Mouse (Mus musculus): ENCODE data around the gene Bpifa5. TPM values are rescaled to one million over a fixed set of nuclear protein-coding genes. Genes with fewer than 3 reads are reported as not detected.

The Bpifa5 gene
- polyA plus RNA-seq, 1 experiment: not detected

DNA sequence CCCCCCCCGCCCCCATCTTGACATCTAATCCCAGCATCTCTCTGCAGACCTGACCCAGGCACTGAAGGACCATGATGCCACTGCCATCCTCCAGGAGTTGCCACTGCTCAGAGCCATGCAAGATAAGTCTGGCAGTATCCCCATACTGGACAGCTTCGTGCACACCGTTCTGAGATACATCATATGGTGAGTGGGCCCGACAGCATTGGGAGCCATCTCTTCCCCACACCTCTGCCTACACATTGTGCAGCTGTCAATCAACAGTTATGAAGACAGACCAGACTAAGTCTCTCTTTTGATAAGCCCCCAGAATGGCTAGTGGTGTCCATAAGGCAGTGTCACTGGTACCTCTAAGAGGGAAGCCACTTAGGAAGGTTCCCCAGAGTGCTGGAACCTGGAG, 42.2 kb downstream of the Bpifa5 start:
- H3K27ac ChIP-seq (ENCODE audit: insufficient read depth, low read depth, low read length): no peak overlapping the region
- H3K4me1 ChIP-seq (ENCODE audit: control insufficient read depth, insufficient read depth, low read length): no peaks in the 10 kb centered on the region
- TF ChIP-seq POLR2A (IDR thresholded peaks at IDR 0.05; ENCODE audit: low read depth, low read length) (no peak), CTCF (conservative IDR thresholded peaks at IDR 0.05; ENCODE audit: insufficient read depth, insufficient read length, low read depth, low read length) (no peak)
- no peak overlapping the region for H3K4me3 ChIP-seq (ENCODE audit: insufficient read depth, low read depth, low read length)
- no peak for DNase-seq
- H3K36me3 ChIP-seq (ENCODE audit: control insufficient read depth, insufficient read depth, low read length): no peaks in the 10 kb centered on the region
- H3K27me3 ChIP-seq (replicated peaks; ENCODE audit: control insufficient read depth, insufficient read depth, low read length): no peaks in the 10 kb centered on the region
- 90% methylated on average over 4 of the region's 4 CpGs for WGBS

DNA sequence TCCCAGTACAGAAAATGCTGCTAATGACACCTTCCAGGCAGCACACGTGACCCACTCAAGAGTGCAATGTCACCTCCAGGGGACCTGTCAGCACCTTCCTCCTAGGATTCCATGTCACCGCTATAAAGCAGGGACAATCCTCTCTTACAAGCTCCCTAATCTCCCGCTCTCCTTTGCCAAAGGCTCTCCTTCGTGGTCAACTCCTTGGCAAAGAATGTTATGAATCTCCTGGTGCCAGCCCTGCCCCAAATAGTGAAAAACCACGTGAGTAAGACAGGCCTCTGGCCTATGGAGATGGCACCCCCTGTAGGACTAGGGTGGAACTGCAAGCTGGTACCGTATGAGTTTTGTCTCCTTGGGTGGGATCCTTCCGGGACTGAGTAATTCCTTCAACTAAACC, 44.5 kb downstream of the Bpifa5 start:
- WGBS: 56% methylated on average over 7 of the region's 7 CpGs

GRCm38 (mm10) chr2:154209112-154209511, 46.7 kb downstream of the Bpifa5 start:
- TF ChIP-seq POLR2A (IDR thresholded peaks at IDR 0.05; ENCODE audit: low read depth, low read length) (no peak), CTCF (conservative IDR thresholded peaks at IDR 0.05; ENCODE audit: insufficient read depth, insufficient read length, low read depth, low read length) (0 out of 2 replicates have a peak, but pooled peaks have one; percentile 26)
- peak; percentile 8 for DNase-seq
- Histone ChIP-seq H3K27me3 (replicated peaks; ENCODE audit: control insufficient read depth, insufficient read depth, low read length) (no peaks in the 10 kb centered on the region), H3K4me3 (ENCODE audit: insufficient read depth, low read depth, low read length) (no peak overlapping the region), H3K4me1 (ENCODE audit: control insufficient read depth, insufficient read depth, low read length) (no peaks in the 10 kb centered on the region), H3K36me3 (ENCODE audit: control insufficient read depth, insufficient read depth, low read length) (no peaks in the 10 kb centered on the region), H3K27ac (ENCODE audit: insufficient read depth, low read depth, low read length) (no peak overlapping the region)
- 14% methylated on average over 3 of the region's 3 CpGs for WGBS

More for the DNA sequence above, 44.5 kb downstream of the Bpifa5 start:
- no peak for DNase-seq
- Histone ChIP-seq H3K4me1 (ENCODE audit: control insufficient read depth, insufficient read depth, low read length) (no peaks in the 10 kb centered on the region), H3K4me3 (ENCODE audit: insufficient read depth, low read depth, low read length) (no peak overlapping the region), H3K27me3 (replicated peaks; ENCODE audit: control insufficient read depth, insufficient read depth, low read length) (no peaks in the 10 kb centered on the region), H3K36me3 (ENCODE audit: control insufficient read depth, insufficient read depth, low read length) (no peaks in the 10 kb centered on the region), H3K27ac (ENCODE audit: insufficient read depth, low read depth, low read length) (no peak overlapping the region)
- TF ChIP-seq POLR2A (IDR thresholded peaks at IDR 0.05; ENCODE audit: low read depth, low read length) (no peak), CTCF (conservative IDR thresholded peaks at IDR 0.05; ENCODE audit: insufficient read depth, insufficient read length, low read depth, low read length) (peak; percentile 51)

GRCm38 (mm10) chr2:154211121-154211520, 48.7 kb downstream of the Bpifa5 start:
- TF ChIP-seq CTCF (conservative IDR thresholded peaks at IDR 0.05; ENCODE audit: insufficient read depth, insufficient read length, low read depth, low read length): no peak
- no peak for TF ChIP-seq POLR2A (IDR thresholded peaks at IDR 0.05; ENCODE audit: low read depth, low read length)
- Histone ChIP-seq H3K4me3 (ENCODE audit: insufficient read depth, low read depth, low read length) (no peak overlapping the region), H3K36me3 (ENCODE audit: control insufficient read depth, insufficient read depth, low read length) (no peaks in the 10 kb centered on the region), H3K27ac (ENCODE audit: insufficient read depth, low read depth, low read length) (no peak overlapping the region), H3K4me1 (ENCODE audit: control insufficient read depth, insufficient read depth, low read length) (no peaks in the 10 kb centered on the region), H3K27me3 (replicated peaks; ENCODE audit: control insufficient read depth, insufficient read depth, low read length) (no peaks in the 10 kb centered on the region)
- no peak for DNase-seq
- 13% methylated on average over 1 of the region's 1 CpGs for WGBS

- Histone ChIP-seq H3K4me1 (ENCODE audit: control insufficient read depth, insufficient read depth, low read length) (no peaks in the 10 kb centered on the region), H3K36me3 (ENCODE audit: control insufficient read depth, insufficient read depth, low read length) (no peaks in the 10 kb centered on the region), H3K27me3 (replicated peaks; ENCODE audit: control insufficient read depth, insufficient read depth, low read length) (no peaks in the 10 kb centered on the region), H3K27ac (ENCODE audit: insufficient read depth, low read depth, low read length) (no peak overlapping the region), H3K4me3 (ENCODE audit: insufficient read depth, low read depth, low read length) (no peak overlapping the region)
- TF ChIP-seq POLR2A (IDR thresholded peaks at IDR 0.05; ENCODE audit: low read depth, low read length) (no peak), CTCF (conservative IDR thresholded peaks at IDR 0.05; ENCODE audit: insufficient read depth, insufficient read length, low read depth, low read length) (no peak)
- WGBS: 73% methylated on average over 4 of the region's 4 CpGs
- DNase-seq: no peak
These were observed 49.5 kb downstream of the Bpifa5 start for GRCm38 (mm10) chr2:154211881-154212280.

DNA sequence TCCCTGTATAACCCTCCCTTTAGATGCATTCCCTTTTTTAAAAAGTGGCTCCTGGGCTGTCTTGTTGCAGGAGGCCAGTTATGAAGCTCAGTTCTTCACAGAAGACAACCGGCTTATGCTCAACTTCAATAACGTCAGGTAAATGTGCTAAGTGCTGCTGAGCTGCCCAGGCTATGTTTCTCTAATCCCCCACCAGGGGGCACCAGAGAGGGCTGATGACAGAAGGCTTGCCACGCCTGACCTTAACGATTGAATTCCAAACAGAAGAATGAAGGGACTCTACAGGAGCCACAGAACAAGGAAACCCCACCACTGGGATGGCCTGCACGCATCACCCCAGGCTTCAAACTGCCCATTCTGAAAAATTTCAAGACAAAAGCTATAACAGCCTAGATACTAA, 52.8 kb downstream of the Bpifa5 start:
- H3K27me3 ChIP-seq (replicated peaks; ENCODE audit: control insufficient read depth, insufficient read depth, low read length): no peaks in the 10 kb centered on the region
- DNase-seq: peak; percentile 75

More for the DNA sequence above, 52.8 kb downstream of the Bpifa5 start:
- 11% methylated on average over 5 of the region's 5 CpGs for WGBS
- Histone ChIP-seq H3K36me3 (ENCODE audit: control insufficient read depth, insufficient read depth, low read length) (no peaks in the 10 kb centered on the region), H3K27ac (ENCODE audit: insufficient read depth, low read depth, low read length) (no peak overlapping the region), H3K4me3 (ENCODE audit: insufficient read depth, low read depth, low read length) (no peak overlapping the region), H3K4me1 (ENCODE audit: control insufficient read depth, insufficient read depth, low read length) (no peaks in the 10 kb centered on the region)
- no peak for TF ChIP-seq POLR2A (IDR thresholded peaks at IDR 0.05; ENCODE audit: low read depth, low read length)
- TF ChIP-seq CTCF (conservative IDR thresholded peaks at IDR 0.05; ENCODE audit: insufficient read depth, insufficient read length, low read depth, low read length): peak; percentile 86

Other genes starting within 250 kb of the Bpifa5 start
- not detected in 2 replicates for gene Bpifb3, start 244.4 kb upstream of the Bpifa5 start, polyA plus RNA-seq (2012; rRNA removed)
- gene Bpifb4, start 224.4 kb upstream of the Bpifa5 start, polyA plus RNA-seq (2012; rRNA removed): not detected in 2 replicates
- gene Bpifa6, start 187.7 kb upstream of the Bpifa5 start, polyA plus RNA-seq (2012; rRNA removed): not detected in 2 replicates
- not detected in 2 replicates for gene Bpifa2, start 154.3 kb upstream of the Bpifa5 start, polyA plus RNA-seq (2012; rRNA removed)
- gene Bpifa3, start 32.3 kb upstream of the Bpifa5 start, polyA plus RNA-seq (2012; rRNA removed): not detected in 2 replicates
- not detected in 2 replicates for gene Bpifa1, start 19.7 kb upstream of the Bpifa5 start, polyA plus RNA-seq (2012; rRNA removed)
- not detected in 2 replicates for gene Bpifb1, start 28.2 kb downstream of the Bpifa5 start, polyA plus RNA-seq (2012; rRNA removed)
- gene Bpifb5, start 61.1 kb downstream of the Bpifa5 start, polyA plus RNA-seq (2012; rRNA removed): 0.10 and 0.16 TPM in 2 replicates
- not detected in 2 replicates for gene Bpifb9a, start 95.2 kb downstream of the Bpifa5 start, polyA plus RNA-seq (2012; rRNA removed)
- not detected in 2 replicates for gene Bpifb9b, start 144.6 kb downstream of the Bpifa5 start, polyA plus RNA-seq (2012; rRNA removed)
- 17.1 and 19.0 TPM in 2 replicates for gene Cdk5rap1, start 210.4 kb downstream of the Bpifa5 start, polyA plus RNA-seq (2012; rRNA removed)
- 60.5 and 63.4 TPM in 2 replicates for gene Snta1, start 245.5 kb downstream of the Bpifa5 start, polyA plus RNA-seq (2012; rRNA removed)